Mouse (Mus musculus) Patski (cell line): Measurements from ENCODE around the gene Hoxa4. TPM values are rescaled to one million over a fixed set of nuclear protein-coding genes. Genes with fewer than 3 reads are reported as not detected.
A peak's percentile ranks its signal among the peaks of the same experiment; 100 is the strongest.

ENCODE experiments used
- ATAC-seq: fragments of 100-300 bp; one replicate; pipeline ENCODE4 v1.8.0; 2021
- CTCF ChIA-PET: fragments of 350-600 bp; sonication (Branson Sonifier 250); formaldehyde crosslinking; loops from one replicate; lab custom pipeline; 2022; ENCODE audit warnings: inconsistent platforms; lab: Charles Lee
- POLR2A ChIA-PET: fragments of 350-600 bp; sonication (Branson Sonifier 250); formaldehyde crosslinking; loops from one replicate; lab custom pipeline; 2022; ENCODE audit warnings: antibody characterized with exemption, inconsistent platforms; lab: Charles Lee
- DNase-seq: peaks from one replicate; pipeline ENCODE4 v3.0.0-alpha.2; 2011; ENCODE audit warnings: low read depth, low spot score
- H3K27me3 ChIP-seq: fragments of 371-371 bp; one replicate; pipeline ENCODE4 v1.5.1; 2021
- CTCF ChIP-seq: fragments of 100-300 bp; IDR thresholded peaks from one replicate; pipeline ENCODE4 v1.5.1; 2021
- in situ Hi-C: fragments of 300-500 bp; cut with MboI; formaldehyde crosslinking; loops from 3 replicates; pipeline ENCODE4 v1.11.1; 2018; ENCODE audit warnings: low pct_unique_long_range_greater_than_20kb, mixed read lengths
- polyA plus RNA-seq: library from polyadenylated mRNA; unstranded; gene quantifications from one replicate; pipeline ENCODE4 v1.2.3, GENCODE M21; 2021

The Hoxa4 gene
- polyA plus RNA-seq, 1 experiment from 2014 or later, result 2.5 TPM

- ATAC-seq, result peak; percentile 19
- no peak for DNase-seq
- no peak for TF ChIP-seq CTCF
- in situ Hi-C loops, result no loop called here
- ChIA-PET CTCF (no interaction called here), POLR2A (interaction anchor here (1.0 to 1.5 kb wide), 3 partner anchors 10 to 54 kb away, joined by 3 to 6 read pairs (median 3); partner anchors contain the start of gene 5730596B20Rik)
- H3K27me3 ChIP-seq, result no peaks in the 10 kb centered on the region
Measured at GRCm38 (mm10) chr6:52157466-52158275, 33.9 kb downstream of the Hoxa4 start.

- CTCF ChIA-PET, result no interaction called here
- POLR2A ChIA-PET, result interaction anchor here (0.6 kb wide), 1 partner anchor 245 kb away, joined by 3 read pairs; no protein-coding TSS in a partner anchor
- in situ Hi-C loops, result no loop called here
Measured at GRCm38 (mm10) chr6:52156551-52157200, 34.9 kb downstream of the Hoxa4 start.

GRCm38 (mm10) chr6:52155471-52155870, 36.1 kb downstream of the Hoxa4 start:
- DNase-seq (no peak), ATAC-seq (no peak)
- CTCF ChIA-PET, result no interaction called here
- no peak for TF ChIP-seq CTCF
- POLR2A ChIA-PET, result no interaction called here
- H3K27me3 ChIP-seq, result no peaks in the 10 kb centered on the region
- in situ Hi-C loops, result no loop called here

More at GRCm38 (mm10) chr6:52156551-52157200, 34.9 kb downstream of the Hoxa4 start:
- DNase-seq (no peak), ATAC-seq (no peak)
- H3K27me3 ChIP-seq, result no peaks in the 10 kb centered on the region
- TF ChIP-seq CTCF, result no peak

- in situ Hi-C loops, result no loop called here
- POLR2A ChIA-PET, result no interaction called here
- no peaks in the 10 kb centered on the region for H3K27me3 ChIP-seq
- DNase-seq (no peak), ATAC-seq (no peak)
- no peak for TF ChIP-seq CTCF
- CTCF ChIA-PET, result no interaction called here
Measured at GRCm38 (mm10) chr6:52154044-52154443, 37.5 kb downstream of the Hoxa4 start.

GRCm38 (mm10) chr6:52153270-52153669, 38.3 kb downstream of the Hoxa4 start:
- TF ChIP-seq CTCF, result no peak
- DNase-seq, result no peak
- ChIA-PET POLR2A (no interaction called here), CTCF (no interaction called here)
- ATAC-seq, result no peak
- in situ Hi-C loops, result no loop called here
- no peaks in the 10 kb centered on the region for H3K27me3 ChIP-seq

GRCm38 (mm10) chr6:52152226-52153193, 39.0 kb downstream of the Hoxa4 start:
- DNase-seq (no peak), ATAC-seq (no peak)
- CTCF ChIA-PET, result interaction anchor here (1.6 kb wide), 1 partner anchor 33 kb away, joined by 3 read pairs; no protein-coding TSS in a partner anchor
- POLR2A ChIA-PET, result no interaction called here
- no peaks in the 10 kb centered on the region for H3K27me3 ChIP-seq
- no peak for TF ChIP-seq CTCF
- in situ Hi-C loops, result no loop called here

- no peak for ATAC-seq
- no peaks in the 10 kb centered on the region for H3K27me3 ChIP-seq
- TF ChIP-seq CTCF, result no peak
- DNase-seq, result no peak
- CTCF ChIA-PET, result interaction anchor here (1.6 kb wide), 1 partner anchor 32 kb away, joined by 3 read pairs; no protein-coding TSS in a partner anchor
- POLR2A ChIA-PET, result no interaction called here
- in situ Hi-C loops, result no loop called here
Measured at GRCm38 (mm10) chr6:52151571-52151970, 40.0 kb downstream of the Hoxa4 start.

GRCm38 (mm10) chr6:52150401-52150966, 41.1 kb downstream of the Hoxa4 start:
- no peaks in the 10 kb centered on the region for H3K27me3 ChIP-seq
- DNase-seq, result no peak
- no peak for ATAC-seq
- in situ Hi-C loops, result no loop called here
- ChIA-PET POLR2A (interaction anchor here (0.6 kb wide), 1 partner anchor 62 kb away, joined by 3 read pairs; no protein-coding TSS in a partner anchor), CTCF (no interaction called here)
- no peak for TF ChIP-seq CTCF

Other genes with a start within 250 kb of the Hoxa4 start
- 83.3 TPM for gene Skap2, start 179.2 kb downstream of the Hoxa4 start, polyA plus RNA-seq
- gene Hoxa1, start 33.4 kb downstream of the Hoxa4 start, polyA plus RNA-seq, result 3.6 TPM
- gene Hoxa2, start 26.9 kb downstream of the Hoxa4 start, polyA plus RNA-seq, result 2.8 TPM
- gene 5730596B20Rik, start 14.3 kb downstream of the Hoxa4 start, polyA plus RNA-seq, result 1.6 TPM
- gene Hoxa5, start 12.8 kb upstream of the Hoxa4 start, polyA plus RNA-seq, result 21.4 TPM
- 13.5 TPM for gene Hoxa6, start 17.0 kb upstream of the Hoxa4 start, polyA plus RNA-seq
- gene Hoxa3, start 21.6 kb upstream of the Hoxa4 start, polyA plus RNA-seq, result 12.3 TPM
- 8.7 TPM for gene Gm28308, start 21.6 kb upstream of the Hoxa4 start, polyA plus RNA-seq
- gene Hoxa7, start 30.1 kb upstream of the Hoxa4 start, polyA plus RNA-seq, result 51.6 TPM
- 76.7 TPM for gene Hoxa9, start 39.3 kb upstream of the Hoxa4 start, polyA plus RNA-seq
- gene Hoxa10, start 49.1 kb upstream of the Hoxa4 start, polyA plus RNA-seq, result 104 TPM
- gene Hoxa11, start 54.1 kb upstream of the Hoxa4 start, polyA plus RNA-seq, result 19.3 TPM
- 12.4 TPM for gene Hoxa13, start 69.1 kb upstream of the Hoxa4 start, polyA plus RNA-seq
- gene Evx1, start 121.7 kb upstream of the Hoxa4 start, polyA plus RNA-seq, result not detected